Mouse (Mus musculus): Measurements from ENCODE around the gene Pick1. TPM values are rescaled to one million over a fixed set of nuclear protein-coding genes. Genes with fewer than 3 reads are reported as not detected.

The Pick1 gene
- polyA plus RNA-seq, 1 experiment from 2014 or later: 37.6 TPM

DNA sequence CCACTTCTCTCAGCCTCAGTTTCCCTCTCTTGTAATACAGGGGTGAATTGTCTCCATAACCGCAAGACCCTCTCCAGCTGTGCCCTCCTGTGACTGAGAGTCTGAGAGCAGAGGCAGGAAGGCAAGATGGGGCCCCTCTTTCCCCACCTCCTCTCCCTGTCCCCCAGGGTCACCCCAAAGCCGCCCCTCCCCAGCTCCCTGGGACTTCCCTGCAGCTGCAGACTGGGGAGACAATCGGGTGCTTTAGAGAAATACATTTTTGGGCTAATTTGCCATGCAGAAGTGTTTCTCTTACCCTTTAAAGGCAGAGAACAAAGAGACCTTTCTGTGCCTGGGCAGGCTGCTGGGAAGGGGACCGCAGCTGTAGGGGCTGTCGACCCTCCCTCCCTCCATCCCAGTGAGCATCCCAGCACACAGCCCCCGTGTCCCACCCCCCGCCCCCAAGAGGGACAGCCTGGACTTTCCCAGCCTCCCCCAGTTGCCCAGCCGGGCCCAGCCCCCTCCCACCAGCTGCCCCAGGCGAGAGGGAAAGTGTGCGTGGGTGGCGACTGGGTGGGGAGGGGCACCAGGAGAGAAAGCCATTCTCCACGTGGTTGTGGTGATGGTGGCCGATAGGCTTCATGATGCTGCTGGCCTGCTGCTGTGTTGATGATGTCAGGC is 27.4 kb upstream of the Pick1 start:
- Histone ChIP-seq H3K4me2 (no peak overlapping the region), H3K4me1 (replicated peaks) (peaks cover 31% of the 10 kb centered on the region), H3K27me3 (replicated peaks) (peaks cover 18% of the 10 kb centered on the region), H3K9me3 (replicated peaks) (no peaks in the 10 kb centered on the region), H3K36me3 (no peaks in the 10 kb centered on the region), H3K27ac (ENCODE audit: poor library complexity, severe bottlenecking) (no peak overlapping the region), H3K4me3 (no peak overlapping the region), H3K9ac (no peak overlapping the region)
- 27% methylated on average over 13 of the region's 13 CpGs for WGBS
- no peak for ATAC-seq (ENCODE audit: insufficient number of reproducible peaks, low FRiP score)

- H3K4me1 ChIP-seq (replicated peaks): peaks cover 31% of the 10 kb centered on the region
- H3K4me3 ChIP-seq: no peak overlapping the region
- peaks cover 18% of the 10 kb centered on the region for H3K27me3 ChIP-seq (replicated peaks)
- no peaks in the 10 kb centered on the region for H3K9me3 ChIP-seq (replicated peaks)
- no peaks in the 10 kb centered on the region for H3K36me3 ChIP-seq
- H3K27ac ChIP-seq (ENCODE audit: poor library complexity, severe bottlenecking): no peak overlapping the region
- ATAC-seq (ENCODE audit: insufficient number of reproducible peaks, low FRiP score): no peak
- H3K4me2 ChIP-seq: peak overlapping the region; percentile 12
- 25% methylated on average over 10 of the region's 10 CpGs for WGBS
- H3K9ac ChIP-seq: no peak overlapping the region
Measured at GRCm38 (mm10) chr15:79202575-79202974, 26.4 kb upstream of the Pick1 start.

- Histone ChIP-seq H3K27ac (ENCODE audit: poor library complexity, severe bottlenecking) (no peak overlapping the region), H3K27me3 (replicated peaks) (peaks cover 10% of the 10 kb centered on the region; the same call in 1 of the 2 replicates), H3K4me3 (no peak overlapping the region), H3K9me3 (replicated peaks) (no peaks in the 10 kb centered on the region), H3K9ac (no peak overlapping the region), H3K4me1 (replicated peaks) (peaks cover 16% of the 10 kb centered on the region), H3K4me2 (no peak overlapping the region), H3K36me3 (no peaks in the 10 kb centered on the region)
- 76% methylated on average over 6 of the region's 6 CpGs for WGBS
- ATAC-seq (ENCODE audit: insufficient number of reproducible peaks, low FRiP score): no peak
Measured at GRCm38 (mm10) chr15:79208211-79208610, 20.8 kb upstream of the Pick1 start.

DNA sequence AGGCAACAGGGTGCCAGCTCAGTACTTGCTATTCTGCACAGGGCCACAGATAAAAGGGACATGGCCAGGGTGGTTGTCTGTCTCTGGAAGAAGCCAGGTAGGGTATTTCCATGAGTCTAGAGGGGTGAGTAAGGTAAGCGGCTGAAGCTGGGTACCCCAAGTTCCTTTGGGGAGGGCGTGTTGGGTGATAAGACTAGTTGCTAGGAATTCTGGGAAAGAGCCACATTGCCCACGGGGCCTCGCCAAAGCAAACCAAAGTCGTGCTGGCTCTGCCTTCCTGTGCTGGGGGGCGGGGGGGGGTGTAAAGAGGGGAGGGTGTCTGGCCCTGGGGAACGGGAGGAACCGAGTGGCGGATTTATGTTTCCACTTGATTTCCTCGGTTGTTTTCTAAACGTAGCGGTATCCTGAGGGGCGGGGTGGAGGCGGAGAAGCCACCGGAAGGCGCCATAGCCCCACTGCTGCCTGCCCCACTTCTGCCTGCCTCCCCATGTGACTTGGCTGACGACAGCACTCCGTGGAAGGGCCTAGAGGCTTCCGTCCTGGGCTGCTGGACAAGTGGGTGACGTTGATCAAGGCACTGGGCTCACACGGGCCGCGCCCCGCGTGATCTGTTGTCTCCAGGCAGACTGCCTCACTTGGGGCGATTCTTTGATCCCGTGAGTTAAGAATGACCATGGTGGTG is 20.1 kb upstream of the Pick1 start:
- no peak overlapping the region for H3K27ac ChIP-seq (ENCODE audit: poor library complexity, severe bottlenecking)
- no peaks in the 10 kb centered on the region for H3K36me3 ChIP-seq
- H3K4me2 ChIP-seq: no peak overlapping the region
- no peak for ATAC-seq (ENCODE audit: insufficient number of reproducible peaks, low FRiP score)
- peaks cover 4% of the 10 kb centered on the region; the same call in 1 of the 2 replicates for H3K27me3 ChIP-seq (replicated peaks)
- H3K4me3 ChIP-seq: no peak overlapping the region
- no peak overlapping the region for H3K9ac ChIP-seq
- 67% methylated on average over 27 of the region's 27 CpGs for WGBS
- H3K9me3 ChIP-seq (replicated peaks): no peaks in the 10 kb centered on the region
- H3K4me1 ChIP-seq (replicated peaks): peaks cover 23% of the 10 kb centered on the region

- ATAC-seq (ENCODE audit: insufficient number of reproducible peaks, low FRiP score): no peak
- Histone ChIP-seq H3K9me3 (replicated peaks) (no peaks in the 10 kb centered on the region), H3K36me3 (no peaks in the 10 kb centered on the region), H3K27me3 (replicated peaks) (no peaks in the 10 kb centered on the region; the same call in 1 of the 2 replicates), H3K4me2 (no peak overlapping the region), H3K4me1 (replicated peaks) (peaks cover 26% of the 10 kb centered on the region), H3K4me3 (no peak overlapping the region), H3K9ac (0 out of 2 replicates have a peak overlapping the region, but pooled peaks have one; percentile 20), H3K27ac (ENCODE audit: poor library complexity, severe bottlenecking) (peak overlapping the region; percentile 44; the same call in 1 of the 2 replicates)
- 46% methylated on average over 2 of the region's 2 CpGs for WGBS
Measured at GRCm38 (mm10) chr15:79210357-79210756, 18.6 kb upstream of the Pick1 start.

- 87% methylated on average over 26 of the region's 26 CpGs for WGBS
- Histone ChIP-seq H3K27ac (ENCODE audit: poor library complexity, severe bottlenecking) (no peak overlapping the region), H3K4me3 (no peak overlapping the region), H3K4me1 (replicated peaks) (peaks cover 26% of the 10 kb centered on the region), H3K36me3 (no peaks in the 10 kb centered on the region), H3K9me3 (replicated peaks) (no peaks in the 10 kb centered on the region), H3K9ac (no peak overlapping the region), H3K4me2 (no peak overlapping the region), H3K27me3 (replicated peaks) (no peaks in the 10 kb centered on the region; the same call in 1 of the 2 replicates)
- ATAC-seq (ENCODE audit: insufficient number of reproducible peaks, low FRiP score): no peak
Measured at GRCm38 (mm10) chr15:79212750-79213446, 16.1 kb upstream of the Pick1 start.

DNA sequence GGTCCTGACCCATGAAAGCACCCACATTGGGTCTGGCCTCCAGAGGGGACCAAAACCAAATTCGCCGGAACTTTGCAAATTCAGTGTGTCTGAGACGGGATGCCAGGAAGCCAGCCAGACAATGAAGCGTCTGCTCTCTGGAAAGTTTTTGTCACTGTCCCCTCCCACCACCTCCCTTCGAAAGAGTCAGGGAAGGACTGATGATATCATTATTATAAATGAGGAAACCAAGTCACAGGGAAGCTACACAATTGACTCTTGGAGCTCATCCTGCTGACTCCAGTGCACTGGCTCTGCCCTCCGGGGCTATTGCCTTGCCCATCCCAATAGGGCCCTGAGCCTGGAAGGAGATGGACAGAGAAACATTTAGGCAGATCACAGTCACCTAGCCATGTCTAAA is 15.4 kb upstream of the Pick1 start:
- H3K4me2 ChIP-seq: no peak overlapping the region
- H3K9me3 ChIP-seq (replicated peaks): no peaks in the 10 kb centered on the region
- no peak overlapping the region for H3K27ac ChIP-seq (ENCODE audit: poor library complexity, severe bottlenecking)
- peaks cover 26% of the 10 kb centered on the region for H3K4me1 ChIP-seq (replicated peaks)
- H3K4me3 ChIP-seq: no peak overlapping the region
- no peak for ATAC-seq (ENCODE audit: insufficient number of reproducible peaks, low FRiP score)
- no peaks in the 10 kb centered on the region; the same call in 1 of the 2 replicates for H3K27me3 ChIP-seq (replicated peaks)
- H3K9ac ChIP-seq: 0 out of 2 replicates have a peak overlapping the region, but pooled peaks have one; percentile 31
- WGBS: 64% methylated on average over 6 of the region's 6 CpGs
- H3K36me3 ChIP-seq: no peaks in the 10 kb centered on the region

DNA sequence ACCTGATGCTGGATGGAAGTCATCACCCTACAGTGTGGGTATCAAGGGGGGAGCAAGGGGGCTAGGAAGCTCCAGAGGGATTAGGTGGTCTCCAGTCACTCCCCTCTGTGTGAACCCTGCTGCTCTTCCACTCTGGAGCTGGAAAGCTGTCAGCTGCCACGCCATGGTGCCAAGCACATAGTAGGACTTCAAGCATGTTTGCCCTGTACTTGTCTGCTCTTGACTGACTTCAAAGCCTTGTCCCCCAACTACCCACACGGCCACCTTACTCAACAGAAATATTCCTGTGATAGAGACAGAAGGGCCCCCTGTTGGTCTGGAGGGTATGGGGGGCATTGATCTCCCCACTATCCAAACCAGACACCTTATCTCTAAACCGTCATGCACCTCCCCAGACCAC is 12.8 kb upstream of the Pick1 start:
- Histone ChIP-seq H3K36me3 (no peaks in the 10 kb centered on the region), H3K27me3 (replicated peaks) (no peaks in the 10 kb centered on the region; the same call in 1 of the 2 replicates), H3K9ac (no peak overlapping the region), H3K4me1 (replicated peaks) (peaks cover 16% of the 10 kb centered on the region), H3K9me3 (replicated peaks) (no peaks in the 10 kb centered on the region), H3K4me2 (no peak overlapping the region), H3K27ac (ENCODE audit: poor library complexity, severe bottlenecking) (no peak overlapping the region), H3K4me3 (no peak overlapping the region)
- no peak for ATAC-seq (ENCODE audit: insufficient number of reproducible peaks, low FRiP score)
- 52% methylated on average over 3 of the region's 3 CpGs for WGBS

- WGBS: 4% methylated on average over 1 of the region's 1 CpGs
- no peak overlapping the region for H3K4me2 ChIP-seq
- peaks cover 5% of the 10 kb centered on the region; the same call in 1 of the 2 replicates for H3K4me1 ChIP-seq (replicated peaks)
- H3K9ac ChIP-seq: no peak overlapping the region
- H3K27me3 ChIP-seq (replicated peaks): no peaks in the 10 kb centered on the region; the same call in none of the 2 replicates
- no peak overlapping the region for H3K27ac ChIP-seq (ENCODE audit: poor library complexity, severe bottlenecking)
- H3K4me3 ChIP-seq: no peak overlapping the region
- no peaks in the 10 kb centered on the region for H3K36me3 ChIP-seq
- H3K9me3 ChIP-seq (replicated peaks): no peaks in the 10 kb centered on the region
- no peak for ATAC-seq (ENCODE audit: insufficient number of reproducible peaks, low FRiP score)
Measured at GRCm38 (mm10) chr15:79219572-79219971, 9.4 kb upstream of the Pick1 start.

- Histone ChIP-seq H3K36me3 (no peaks in the 10 kb centered on the region), H3K9ac (no peak overlapping the region), H3K4me2 (no peak overlapping the region), H3K27me3 (replicated peaks) (no peaks in the 10 kb centered on the region; the same call in 1 of the 2 replicates), H3K4me1 (replicated peaks) (peaks cover 5% of the 10 kb centered on the region; the same call in 1 of the 2 replicates), H3K4me3 (no peak overlapping the region), H3K9me3 (replicated peaks) (no peaks in the 10 kb centered on the region), H3K27ac (ENCODE audit: poor library complexity, severe bottlenecking) (no peak overlapping the region)
- ATAC-seq (ENCODE audit: insufficient number of reproducible peaks, low FRiP score): no peak
- WGBS: 13% methylated on average over 5 of the region's 5 CpGs
Measured at GRCm38 (mm10) chr15:79223641-79224040, 5.3 kb upstream of the Pick1 start.

DNA sequence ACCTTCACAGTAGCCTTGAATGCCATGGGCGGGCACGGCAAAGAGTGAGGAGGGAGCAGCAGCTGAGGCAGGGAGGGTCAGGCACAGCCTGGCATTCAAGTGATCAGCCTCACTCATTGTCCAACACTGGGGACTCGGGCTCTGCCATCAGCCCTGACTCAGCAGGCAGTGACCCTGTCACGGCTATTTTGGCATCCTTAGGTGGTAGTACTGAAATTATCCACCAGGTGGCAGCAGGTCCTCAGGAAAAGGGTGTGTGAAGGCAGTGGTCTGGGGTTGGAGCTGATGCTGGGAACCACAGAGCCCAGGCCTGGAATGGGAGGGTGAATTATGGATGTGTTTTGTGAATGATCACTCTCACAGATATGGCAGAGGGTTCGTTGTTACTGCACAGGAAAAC is 4.3 kb upstream of the Pick1 start:
- no peak overlapping the region for H3K4me2 ChIP-seq
- H3K9me3 ChIP-seq (replicated peaks): no peaks in the 10 kb centered on the region
- 19% methylated on average over 5 of the region's 5 CpGs for WGBS
- no peak overlapping the region for H3K4me3 ChIP-seq
- no peaks in the 10 kb centered on the region; the same call in 1 of the 2 replicates for H3K27me3 ChIP-seq (replicated peaks)
- no peaks in the 10 kb centered on the region for H3K36me3 ChIP-seq
- no peak; the same call in 1 of the 2 replicates for ATAC-seq (ENCODE audit: insufficient number of reproducible peaks, low FRiP score)
- H3K27ac ChIP-seq (ENCODE audit: poor library complexity, severe bottlenecking): no peak overlapping the region
- no peak overlapping the region for H3K9ac ChIP-seq
- peaks cover 8% of the 10 kb centered on the region for H3K4me1 ChIP-seq (replicated peaks)
